Mouse (Mus musculus): ENCODE results near the gene Pgm2. TPM values are rescaled to one million over a fixed set of nuclear protein-coding genes. Genes with fewer than 3 reads are reported as not detected.

Pgm2 gene
- polyA plus RNA-seq, 1 experiment from 2014 or later, result 25.4 TPM

DNA sequence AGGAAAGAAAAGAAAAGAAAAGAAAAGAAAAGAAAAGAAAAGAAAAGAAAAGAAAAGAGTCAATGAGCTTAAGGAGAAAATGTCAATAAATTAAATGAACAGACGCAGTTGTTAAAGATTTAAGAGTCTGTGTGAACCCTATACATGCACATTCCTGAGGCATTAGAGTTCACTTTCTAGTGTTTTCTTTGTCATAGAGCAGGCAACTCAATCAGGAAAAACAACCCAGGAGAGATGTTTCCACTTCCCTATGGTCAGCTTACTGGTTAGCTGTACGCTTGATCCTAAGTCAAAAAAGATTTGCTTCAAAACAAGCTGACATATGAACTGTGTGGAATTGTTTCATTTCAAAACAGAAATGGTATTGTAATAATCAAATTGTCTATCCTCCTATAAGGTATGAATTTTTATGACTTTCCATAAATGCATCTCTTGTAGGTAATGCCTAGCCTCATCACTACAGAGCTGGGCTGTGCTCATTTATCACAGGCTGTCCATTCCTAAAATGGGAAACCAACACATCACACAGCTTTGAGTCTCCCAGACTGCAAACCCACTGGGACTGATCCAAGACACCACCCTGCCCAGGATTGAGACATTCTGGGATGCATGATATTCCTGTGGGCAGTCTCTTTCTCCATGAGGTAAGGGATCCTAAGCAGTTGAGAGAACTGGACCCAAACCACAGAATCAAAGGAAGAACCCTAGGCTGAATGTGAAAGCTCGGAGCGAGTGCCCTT lies 29.7 kb upstream of the Pgm2 start:
- no peak overlapping the region for H3K9ac ChIP-seq
- no peak for ATAC-seq (ENCODE audit: low read depth)
- H3K4me1 ChIP-seq (replicated peaks), result no peaks in the 10 kb centered on the region
- no peaks in the 10 kb centered on the region for H3K36me3 ChIP-seq
- H3K27me3 ChIP-seq, result no peaks in the 10 kb centered on the region
- H3K4me3 ChIP-seq (replicated peaks), result no peak overlapping the region
- H3K4me2 ChIP-seq, result no peak overlapping the region
- DNase-seq, result no peak
- 69% methylated on average over 4 of the region's 4 CpGs for WGBS (ENCODE audit: insufficient replicate concordance)
- H3K27ac ChIP-seq, result no peak overlapping the region
- H3K9me3 ChIP-seq (replicated peaks), result no peaks in the 10 kb centered on the region

GRCm38 (mm10) chr5:64063622-64064355 lies 29.0 kb upstream of the Pgm2 start:
- H3K9ac ChIP-seq, result no peak overlapping the region
- WGBS (ENCODE audit: insufficient replicate concordance), result 47% methylated on average over 11 of the region's 11 CpGs
- H3K4me2 ChIP-seq, result no peak overlapping the region
- H3K4me3 ChIP-seq (replicated peaks), result no peak overlapping the region
- H3K27ac ChIP-seq, result no peak overlapping the region
- H3K9me3 ChIP-seq (replicated peaks), result no peaks in the 10 kb centered on the region
- H3K4me1 ChIP-seq (replicated peaks), result no peaks in the 10 kb centered on the region
- ATAC-seq (ENCODE audit: low read depth) (no peak), DNase-seq (no peak)
- no peaks in the 10 kb centered on the region for H3K27me3 ChIP-seq
- H3K36me3 ChIP-seq, result no peaks in the 10 kb centered on the region

DNA sequence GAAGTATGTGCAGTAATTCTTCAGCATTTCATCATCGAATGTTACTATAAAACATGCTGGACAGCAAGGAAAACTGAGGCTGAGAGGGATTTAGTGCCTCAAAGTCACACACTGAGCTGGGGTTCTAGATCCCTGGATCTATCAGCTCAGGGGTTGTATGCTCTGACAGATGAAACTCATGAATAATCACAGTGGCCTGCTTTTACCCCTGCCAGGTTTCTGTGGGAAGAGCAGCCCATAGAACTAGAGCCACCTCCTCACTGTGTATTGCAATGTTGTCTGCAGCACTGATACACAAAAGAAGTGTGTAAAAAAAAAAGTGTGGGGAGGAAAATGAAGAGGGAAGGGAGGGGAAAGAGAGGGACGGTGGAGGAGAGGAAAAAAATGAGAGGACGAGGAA lies 28.3 kb upstream of the Pgm2 start:
- H3K4me2 ChIP-seq, result no peak overlapping the region
- no peaks in the 10 kb centered on the region for H3K36me3 ChIP-seq
- no peak overlapping the region for H3K27ac ChIP-seq
- WGBS (ENCODE audit: insufficient replicate concordance), result 63% methylated on average over 3 of the region's 3 CpGs
- no peak overlapping the region for H3K4me3 ChIP-seq (replicated peaks)
- ATAC-seq (ENCODE audit: low read depth), result no peak
- no peak overlapping the region for H3K9ac ChIP-seq
- H3K9me3 ChIP-seq (replicated peaks), result no peaks in the 10 kb centered on the region
- H3K27me3 ChIP-seq, result no peaks in the 10 kb centered on the region
- DNase-seq, result no peak
- H3K4me1 ChIP-seq (replicated peaks), result no peaks in the 10 kb centered on the region

GRCm38 (mm10) chr5:64065497-64066046 lies 27.2 kb upstream of the Pgm2 start:
- Histone ChIP-seq H3K27ac (no peak overlapping the region), H3K27me3 (no peaks in the 10 kb centered on the region), H3K9me3 (replicated peaks) (no peaks in the 10 kb centered on the region), H3K4me2 (no peak overlapping the region), H3K36me3 (no peaks in the 10 kb centered on the region), H3K4me3 (replicated peaks) (no peak overlapping the region), H3K4me1 (replicated peaks) (no peaks in the 10 kb centered on the region), H3K9ac (no peak overlapping the region)
- DNase-seq (no peak), ATAC-seq (ENCODE audit: low read depth) (no peak)
- WGBS (ENCODE audit: insufficient replicate concordance), result 68% methylated on average over 6 of the region's 6 CpGs

GRCm38 (mm10) chr5:64066159-64066558 lies 26.6 kb upstream of the Pgm2 start:
- no peak overlapping the region for H3K27ac ChIP-seq
- no peaks in the 10 kb centered on the region for H3K4me1 ChIP-seq (replicated peaks)
- H3K9ac ChIP-seq, result no peak overlapping the region
- H3K4me2 ChIP-seq, result no peak overlapping the region
- H3K36me3 ChIP-seq, result no peaks in the 10 kb centered on the region
- WGBS (ENCODE audit: insufficient replicate concordance), result 27% methylated on average over 2 of the region's 2 CpGs
- no peak for ATAC-seq (ENCODE audit: low read depth)
- no peak overlapping the region for H3K4me3 ChIP-seq (replicated peaks)
- no peaks in the 10 kb centered on the region for H3K9me3 ChIP-seq (replicated peaks)
- no peak for DNase-seq
- no peaks in the 10 kb centered on the region for H3K27me3 ChIP-seq

DNA sequence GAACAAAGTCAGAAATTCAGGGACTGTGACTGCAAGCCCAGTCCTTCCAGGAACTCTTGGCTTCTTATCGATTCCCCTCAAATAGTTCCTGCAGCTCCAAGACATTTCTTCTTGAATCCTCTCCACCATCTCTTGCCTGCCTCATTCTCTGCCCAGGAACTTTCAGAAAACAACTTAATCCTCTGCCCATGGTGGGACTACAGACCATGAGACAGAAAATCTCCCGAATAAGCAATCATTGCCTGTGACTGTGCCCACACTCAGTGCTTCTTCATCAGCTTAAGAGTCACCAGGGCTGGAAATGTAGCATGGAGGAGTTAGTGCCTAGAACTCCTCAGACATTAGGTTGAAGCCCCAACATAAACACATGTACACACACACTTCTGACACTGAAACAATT lies 25.2 kb upstream of the Pgm2 start:
- no peaks in the 10 kb centered on the region for H3K9me3 ChIP-seq (replicated peaks)
- H3K4me2 ChIP-seq, result no peak overlapping the region
- H3K27ac ChIP-seq, result no peak overlapping the region
- H3K9ac ChIP-seq, result no peak overlapping the region
- no peaks in the 10 kb centered on the region for H3K27me3 ChIP-seq
- H3K36me3 ChIP-seq, result no peaks in the 10 kb centered on the region
- DNase-seq, result no peak
- no peaks in the 10 kb centered on the region for H3K4me1 ChIP-seq (replicated peaks)
- ATAC-seq (ENCODE audit: low read depth), result no peak
- 51% methylated on average over 2 of the region's 2 CpGs for whole genome bisulfite sequencing (ENCODE audit: insufficient replicate concordance)
- no peak overlapping the region for H3K4me3 ChIP-seq (replicated peaks)

GRCm38 (mm10) chr5:64070081-64070673 lies 22.6 kb upstream of the Pgm2 start:
- peak; percentile 15 for DNase-seq
- Histone ChIP-seq H3K9ac (no peak overlapping the region), H3K4me1 (replicated peaks) (no peaks in the 10 kb centered on the region), H3K4me2 (no peak overlapping the region), H3K4me3 (replicated peaks) (no peak overlapping the region), H3K27me3 (0 out of 2 replicates have a peak, but pooled peaks cover 4% of the 10 kb centered on the region), H3K9me3 (replicated peaks) (no peaks in the 10 kb centered on the region), H3K27ac (no peak overlapping the region), H3K36me3 (no peaks in the 10 kb centered on the region)
- WGBS (ENCODE audit: insufficient replicate concordance), result 28% methylated on average over 4 of the region's 4 CpGs
- no peak for ATAC-seq (ENCODE audit: low read depth)

DNA sequence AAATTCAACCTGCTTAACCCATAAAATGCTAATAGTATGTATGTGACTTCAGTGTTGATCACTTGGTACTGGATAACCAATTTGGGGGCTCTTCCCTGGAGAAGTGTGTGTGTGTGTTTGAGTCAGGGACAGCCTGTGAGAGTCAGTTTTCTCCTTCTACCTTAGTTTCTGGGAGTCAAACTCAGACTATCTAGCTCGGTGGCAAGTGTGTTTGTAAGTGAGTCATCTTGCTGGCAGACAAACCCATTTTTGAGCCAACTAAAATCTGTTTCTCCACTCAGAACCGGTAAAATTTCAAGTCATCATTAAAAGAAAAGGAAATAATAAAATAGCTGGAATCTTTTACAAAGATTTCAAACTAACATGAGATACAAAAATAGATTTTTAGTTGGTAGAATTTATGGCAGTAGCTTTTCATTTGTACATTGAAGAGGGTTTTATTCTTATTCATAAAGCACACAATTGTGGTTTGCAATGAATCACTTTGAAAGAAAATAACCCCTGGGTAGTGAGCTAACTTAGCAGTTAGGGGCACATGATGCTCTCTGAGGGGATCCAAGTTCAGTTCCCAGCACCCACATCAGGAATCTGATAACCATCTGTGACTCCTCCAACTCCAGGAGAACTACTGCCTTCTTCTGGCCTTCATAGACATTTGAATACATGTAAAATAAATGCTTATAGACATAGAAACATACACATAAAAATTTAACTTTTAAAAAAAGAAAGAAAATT lies 21.8 kb upstream of the Pgm2 start:
- ATAC-seq (ENCODE audit: low read depth), result no peak
- no peaks in the 10 kb centered on the region for H3K4me1 ChIP-seq (replicated peaks)
- no peak for DNase-seq
- H3K9ac ChIP-seq, result no peak overlapping the region
- H3K27me3 ChIP-seq, result 0 out of 2 replicates have a peak, but pooled peaks cover 4% of the 10 kb centered on the region
- no peaks in the 10 kb centered on the region for H3K36me3 ChIP-seq
- no peak overlapping the region for H3K4me2 ChIP-seq
- WGBS (ENCODE audit: insufficient replicate concordance), result 52% methylated on average over 2 of the region's 2 CpGs
- no peak overlapping the region for H3K27ac ChIP-seq
- H3K9me3 ChIP-seq (replicated peaks), result no peaks in the 10 kb centered on the region
- no peak overlapping the region for H3K4me3 ChIP-seq (replicated peaks)

DNA sequence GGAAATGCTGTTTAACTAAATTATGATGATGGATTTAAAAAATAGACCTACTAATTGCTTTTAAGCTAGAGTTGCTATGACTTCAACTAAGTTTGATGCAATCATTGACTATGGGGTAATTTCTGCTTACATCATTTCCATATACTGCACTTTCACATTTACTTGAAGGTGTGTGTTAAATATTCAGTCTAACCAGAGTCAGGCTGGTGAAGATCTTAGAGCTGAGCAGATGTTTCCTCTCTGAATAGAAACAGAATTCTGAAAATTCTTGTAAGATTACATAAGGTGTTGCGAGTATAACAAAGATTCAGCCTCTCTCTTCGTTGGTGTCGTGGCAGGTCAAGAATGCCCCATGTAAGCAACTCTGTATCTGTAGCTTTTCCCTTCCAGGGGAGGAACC lies 18.3 kb upstream of the Pgm2 start:
- no peak overlapping the region for H3K27ac ChIP-seq
- H3K4me3 ChIP-seq (replicated peaks), result no peak overlapping the region
- H3K9me3 ChIP-seq (replicated peaks), result no peaks in the 10 kb centered on the region
- DNase-seq (no peak), ATAC-seq (ENCODE audit: low read depth) (no peak)
- H3K4me1 ChIP-seq (replicated peaks), result no peaks in the 10 kb centered on the region
- 0 out of 2 replicates have a peak, but pooled peaks cover 4% of the 10 kb centered on the region for H3K27me3 ChIP-seq
- H3K9ac ChIP-seq, result no peak overlapping the region
- H3K4me2 ChIP-seq, result no peak overlapping the region
- no peaks in the 10 kb centered on the region for H3K36me3 ChIP-seq
- WGBS (ENCODE audit: insufficient replicate concordance), result 80% methylated on average over 3 of the region's 3 CpGs

DNA sequence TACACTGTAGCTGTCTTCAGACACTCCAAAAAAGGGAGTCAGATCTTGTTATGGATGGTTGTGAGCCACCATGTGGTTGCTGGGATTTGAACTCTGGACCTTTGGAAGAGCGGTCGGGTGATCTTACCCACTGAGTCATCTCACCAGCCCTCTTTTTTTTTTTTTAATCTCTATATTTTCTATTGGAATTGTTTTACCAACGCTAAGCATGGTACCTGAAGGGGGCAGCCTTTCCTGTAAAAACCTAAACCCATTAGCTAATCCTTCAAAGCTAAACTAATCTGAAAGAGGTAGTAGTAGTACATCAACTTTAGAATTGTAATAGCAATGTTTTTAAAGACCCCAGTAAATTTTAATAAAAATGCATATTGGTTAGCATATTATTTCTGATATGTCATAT lies 17.2 kb upstream of the Pgm2 start:
- WGBS (ENCODE audit: insufficient replicate concordance), result 30% methylated on average over 3 of the region's 3 CpGs
- H3K27ac ChIP-seq, result no peak overlapping the region
- no peak overlapping the region for H3K4me3 ChIP-seq (replicated peaks)
- 0 out of 2 replicates have a peak, but pooled peaks cover 4% of the 10 kb centered on the region for H3K27me3 ChIP-seq
- no peaks in the 10 kb centered on the region for H3K4me1 ChIP-seq (replicated peaks)
- H3K9me3 ChIP-seq (replicated peaks), result no peaks in the 10 kb centered on the region
- DNase-seq (no peak), ATAC-seq (ENCODE audit: low read depth) (no peak)
- no peak overlapping the region for H3K9ac ChIP-seq
- no peak overlapping the region for H3K4me2 ChIP-seq
- no peaks in the 10 kb centered on the region for H3K36me3 ChIP-seq

GRCm38 (mm10) chr5:64077353-64077752 lies 15.4 kb upstream of the Pgm2 start:
- no peak for ATAC-seq (ENCODE audit: low read depth)

More at GRCm38 (mm10) chr5:64077353-64077752, 15.4 kb upstream of the Pgm2 start:
- Histone ChIP-seq H3K27ac (no peak overlapping the region), H3K27me3 (0 out of 2 replicates have a peak, but pooled peaks cover 4% of the 10 kb centered on the region), H3K36me3 (no peaks in the 10 kb centered on the region), H3K4me2 (no peak overlapping the region), H3K9me3 (replicated peaks) (no peaks in the 10 kb centered on the region), H3K9ac (no peak overlapping the region), H3K4me3 (replicated peaks) (no peak overlapping the region), H3K4me1 (replicated peaks) (no peaks in the 10 kb centered on the region)
- DNase-seq, result no peak
- 49% methylated on average over 4 of the region's 4 CpGs for WGBS (ENCODE audit: insufficient replicate concordance)
